Mouse (Mus musculus) small intestine, adult 2 months (tissue): Measurements from ENCODE around the gene Enpp1.

Experiments
- CTCF ChIP-seq: fragments of 200-500 bp; IDR thresholded peaks from 2 replicates; pipeline ENCODE4 v1.5.1; 2012; ENCODE audit warnings: low read depth, mild to moderate bottlenecking, control low read depth, inconsistent platforms, low read length, moderate library complexity, mixed read lengths; ENCODE audit not compliant: insufficient replicate concordance, insufficient read length; ENCODE audit errors: extremely low read depth
- POLR2A ChIP-seq: fragments of 200-500 bp; IDR thresholded peaks from 2 replicates; pipeline ENCODE4 v1.6.1; 2012; ENCODE audit warnings: low read depth, mild to moderate bottlenecking, control low read depth, inconsistent platforms, low read length, moderate library complexity

DNA sequence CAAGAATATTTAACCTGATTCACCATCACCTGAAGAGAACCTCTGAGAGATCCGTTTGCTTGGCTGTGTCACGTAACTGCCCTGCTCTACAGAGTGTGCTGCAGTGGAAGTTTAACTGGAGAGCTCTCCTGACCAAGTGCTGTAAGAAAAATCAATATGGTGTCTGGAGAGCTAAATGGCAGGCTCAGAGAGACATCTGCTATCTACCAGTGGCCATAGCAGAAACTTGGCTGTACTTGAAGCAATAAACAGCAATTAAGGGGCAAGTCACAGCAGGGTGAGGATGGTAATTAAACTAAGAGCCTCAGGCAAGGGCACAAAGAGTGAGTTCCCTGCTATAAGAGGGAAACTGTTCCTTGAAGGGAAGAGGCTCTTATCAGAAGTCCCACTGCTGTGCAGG, 9.3 kb downstream of the Enpp1 start:
- no peak for TF ChIP-seq CTCF
- TF ChIP-seq POLR2A: no peak
